Mouse (Mus musculus) intestine, embryonic 16.5 days (tissue): ENCODE measurements around the gene Mpzl1. TPM values are rescaled to one million over a fixed set of nuclear protein-coding genes. Genes with fewer than 3 reads are reported as not detected.

Experiments used
- ATAC-seq: fragments of 200-750 bp; cut with Nextera tagmentation; 2 replicates; pipeline ENCODE4 v1.8.0; 2017; ENCODE audit warnings: moderate TSS enrichment, moderate library complexity
- H3K27ac ChIP-seq: fragments of 300-500 bp; sonication (generic); 2 replicates; pipeline ENCODE4 v1.5.1; 2014; ENCODE audit warnings: mild to moderate bottlenecking, low read length
- H3K27me3 ChIP-seq: fragments of 300-500 bp; sonication (generic); replicated peaks from 2 replicates; pipeline ENCODE4 v1.6.1; 2014; ENCODE audit warnings: low read length, control low read depth, mixed read lengths; ENCODE audit not compliant: control insufficient read depth, insufficient read depth
- H3K36me3 ChIP-seq: fragments of 300-500 bp; sonication (generic); 2 replicates; pipeline ENCODE4 v1.6.1; 2014; ENCODE audit warnings: low read length, control low read depth; ENCODE audit not compliant: control insufficient read depth, insufficient read depth
- H3K4me1 ChIP-seq: fragments of 300-500 bp; sonication (generic); 2 replicates; pipeline ENCODE4 v1.6.1; 2014; ENCODE audit warnings: low read length, control low read depth, mixed read lengths; ENCODE audit not compliant: control insufficient read depth, insufficient read depth
- H3K4me2 ChIP-seq: fragments of 300-500 bp; sonication (generic); 2 replicates; pipeline ENCODE4 v1.6.1; 2014; ENCODE audit warnings: low read depth, low read length, control low read depth
- H3K4me3 ChIP-seq: fragments of 300-500 bp; sonication (generic); 2 replicates; pipeline ENCODE4 v1.5.1; 2014; ENCODE audit warnings: mild to moderate bottlenecking, low read length
- H3K9ac ChIP-seq: fragments of 300-500 bp; sonication (generic); 2 replicates; pipeline ENCODE4 v1.6.1; 2014; ENCODE audit warnings: low read depth, low read length
- H3K9me3 ChIP-seq: fragments of 300-500 bp; sonication (generic); 2 replicates; pipeline ENCODE4 v1.6.1; 2016; ENCODE audit warnings: low read length, control low read depth; ENCODE audit not compliant: control insufficient read depth
- WGBS: fragments of 180-500 bp; shearing (Covaris S2); extraction: QIAGEN DNeasy Blood & Tissue Kit; methylation state at CpG from one replicate; pipeline ENCODE4 v1.1.7; 2014; 5-methylcytosine and 5-hydroxymethylcytosine counted together
- polyA plus RNA-seq: library from polyadenylated mRNA; unstranded; fragments of >200 nt; fragmentation: Nextera tagmentation; extraction: Ambion mirVana; gene quantifications from 2 replicates; pipeline ENCODE4 v1.2.1, GENCODE M21; 2015

Mpzl1 gene
- polyA plus RNA-seq, 1 experiment from 2014 or later: 110 TPM

DNA sequence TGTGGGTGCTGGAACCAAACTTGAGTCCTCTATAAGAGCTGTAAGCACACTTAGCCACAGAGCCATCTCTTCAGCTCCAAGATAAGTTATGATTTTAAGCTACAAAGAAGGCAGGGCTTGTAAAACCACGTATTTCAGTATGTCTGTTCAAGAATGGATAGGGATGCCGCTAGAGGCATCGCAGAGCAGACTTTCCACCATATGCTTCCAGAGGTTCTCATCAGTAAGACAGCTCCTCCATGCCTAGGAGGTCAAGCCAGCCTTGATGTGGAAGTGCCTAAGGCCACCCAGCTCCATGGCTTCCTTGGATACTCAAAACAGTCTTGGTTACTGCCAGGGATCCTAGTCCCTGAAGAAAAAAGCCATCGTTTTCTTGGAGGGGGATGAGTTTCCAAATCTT, 10.8 kb upstream of the Mpzl1 start:
- Histone ChIP-seq H3K4me3 (no peak overlapping the region), H3K9me3 (no peaks in the 10 kb centered on the region), H3K4me1 (no peaks in the 10 kb centered on the region), H3K4me2 (no peak overlapping the region), H3K27me3 (no peaks in the 10 kb centered on the region), H3K9ac (no peak overlapping the region), H3K27ac (no peak overlapping the region), H3K36me3 (no peaks in the 10 kb centered on the region)
- no peak for ATAC-seq
- 68% methylated on average over 4 of the region's 4 CpGs for WGBS

DNA sequence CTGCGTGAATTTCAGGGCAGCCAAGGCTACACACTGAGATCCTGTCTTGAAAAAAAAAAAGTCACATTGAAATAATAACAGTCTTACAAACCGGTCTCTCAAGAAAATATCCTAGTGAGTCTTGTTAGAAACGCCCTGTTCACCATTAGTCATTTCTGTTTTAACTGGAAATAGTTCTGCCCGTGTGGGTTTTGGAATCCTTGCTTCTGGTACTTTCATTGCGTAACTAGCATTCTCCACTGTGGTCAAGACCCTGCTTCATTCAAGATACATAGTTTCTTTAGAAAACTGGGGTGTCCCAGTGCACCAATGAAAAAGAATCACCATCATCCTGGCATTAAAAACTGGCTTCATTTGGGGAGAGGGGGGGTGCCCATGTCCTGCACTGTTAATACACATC, 9.4 kb upstream of the Mpzl1 start:
- no peak overlapping the region for H3K4me3 ChIP-seq
- no peaks in the 10 kb centered on the region for H3K27me3 ChIP-seq
- H3K4me2 ChIP-seq: no peak overlapping the region
- no peak overlapping the region for H3K27ac ChIP-seq
- H3K4me1 ChIP-seq: peaks cover 8% of the 10 kb centered on the region
- no peak overlapping the region for H3K9ac ChIP-seq
- WGBS: 66% methylated on average over 5 of the region's 5 CpGs
- H3K36me3 ChIP-seq: no peaks in the 10 kb centered on the region
- no peak for ATAC-seq
- no peaks in the 10 kb centered on the region for H3K9me3 ChIP-seq

DNA sequence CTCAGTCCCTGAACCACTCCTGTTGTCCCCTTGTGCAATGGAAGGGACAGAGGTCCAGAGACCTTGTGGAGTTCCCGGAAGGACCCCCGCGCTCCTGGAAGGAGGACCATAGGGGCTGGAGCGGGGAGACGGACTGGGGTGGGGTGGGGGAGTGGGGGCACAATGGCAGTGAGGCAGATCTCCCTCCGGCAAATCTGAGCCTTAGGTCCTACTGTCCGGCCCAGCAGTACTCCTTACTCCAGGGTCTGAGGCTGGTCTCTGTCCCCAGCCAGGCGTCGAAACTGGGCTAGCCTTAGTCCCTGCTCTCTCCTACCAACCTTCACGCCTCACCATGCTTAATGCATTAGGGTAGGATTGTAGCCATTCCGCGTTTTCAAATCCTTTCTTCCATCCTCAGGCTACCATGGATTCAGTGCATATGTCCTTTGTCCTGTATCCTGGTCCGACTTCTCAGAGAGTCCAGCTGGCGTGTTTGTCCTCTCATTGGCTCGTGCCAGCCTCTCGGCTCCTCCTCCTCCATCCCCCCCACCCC, 8.5 kb upstream of the Mpzl1 start:
- Histone ChIP-seq H3K27me3 (no peaks in the 10 kb centered on the region), H3K9ac (peak overlapping the region; percentile 91), H3K4me1 (peaks cover 8% of the 10 kb centered on the region), H3K4me2 (peak overlapping the region; percentile 76), H3K9me3 (no peaks in the 10 kb centered on the region), H3K27ac (peak overlapping the region; percentile 96), H3K4me3 (peak overlapping the region; percentile 95), H3K36me3 (no peaks in the 10 kb centered on the region)
- peak; percentile 72 for ATAC-seq
- WGBS: under 1% methylated on average over 16 of the region's 16 CpGs

DNA sequence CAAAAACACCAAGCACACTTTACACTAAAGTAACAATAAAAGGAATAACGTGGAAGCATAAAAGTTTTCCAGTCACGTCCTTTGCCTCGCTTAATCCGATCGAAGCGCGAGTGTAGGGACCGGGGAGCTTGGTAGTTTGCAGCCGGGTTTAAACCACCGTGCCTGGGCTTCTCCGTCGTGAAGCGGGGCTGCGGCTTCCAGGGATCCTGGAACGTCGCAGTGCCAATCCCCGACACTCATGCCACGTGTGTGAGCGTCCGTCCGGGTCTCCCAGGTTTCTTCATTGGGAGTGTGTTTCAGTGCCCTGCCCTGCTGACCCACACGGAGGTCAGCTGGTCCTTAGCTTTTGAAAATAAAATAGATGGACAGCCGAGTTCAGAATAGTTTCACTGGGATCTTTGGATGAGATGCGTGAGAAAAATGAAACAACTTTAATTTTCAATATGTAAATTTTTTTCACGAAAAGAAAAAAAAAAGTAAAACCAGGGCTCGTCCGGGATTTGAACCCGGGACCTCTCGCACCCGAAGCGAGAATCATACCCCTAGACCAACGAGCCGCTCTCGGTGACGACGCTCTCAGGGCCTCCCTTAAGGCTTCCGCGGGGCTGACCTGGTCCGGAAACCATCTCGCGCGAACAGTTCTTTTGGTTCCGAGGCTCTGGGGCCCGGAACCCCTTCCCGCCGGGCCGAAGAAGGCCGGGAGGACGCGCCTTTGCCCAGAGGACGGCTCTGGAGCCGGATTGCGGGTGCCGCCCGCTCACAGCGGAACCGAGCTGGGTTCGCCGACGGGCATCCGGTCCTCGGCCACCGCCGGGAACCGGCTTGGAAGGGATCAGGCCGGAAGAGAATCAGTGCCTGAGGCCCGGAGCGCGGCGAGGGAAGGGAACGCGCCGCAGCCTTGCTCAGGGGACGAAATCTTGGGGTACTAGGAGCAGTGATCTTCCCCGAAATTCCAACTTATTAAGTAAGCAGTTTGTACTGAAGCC, 7.7 kb upstream of the Mpzl1 start:
- under 1% methylated on average over 75 of the region's 75 CpGs for WGBS
- peaks cover 8% of the 10 kb centered on the region for H3K4me1 ChIP-seq

DNA sequence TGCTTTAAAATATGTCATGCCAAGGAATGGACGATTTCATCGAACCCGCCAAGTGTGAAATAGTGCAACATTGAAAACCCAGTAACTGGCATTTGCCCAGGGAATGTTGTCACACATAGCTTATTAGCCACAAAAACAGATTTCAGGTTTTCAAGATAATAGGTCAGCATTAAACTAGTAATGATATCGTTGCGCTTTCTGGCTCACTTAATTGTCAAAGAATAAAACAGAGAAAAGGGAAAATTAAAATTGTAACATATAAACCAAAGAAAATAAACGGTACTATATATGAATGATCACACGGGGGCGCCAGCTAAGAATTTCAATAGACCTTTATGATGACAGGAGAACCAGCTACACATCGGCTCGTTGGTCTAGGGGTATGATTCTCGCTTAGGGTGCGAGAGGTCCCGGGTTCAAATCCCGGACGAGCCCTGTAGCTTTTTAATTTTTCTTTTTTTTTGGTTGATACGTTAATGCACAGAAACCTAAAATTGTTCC, 7.0 kb upstream of the Mpzl1 start:
- 0 out of 2 replicates have a peak overlapping the region, but pooled peaks have one; percentile 15 for H3K4me2 ChIP-seq
- no peaks in the 10 kb centered on the region for H3K27me3 ChIP-seq
- no peak overlapping the region for H3K27ac ChIP-seq
- H3K4me3 ChIP-seq: peak overlapping the region; percentile 95
- ATAC-seq: peak; percentile 65
- H3K9ac ChIP-seq: peak overlapping the region; percentile 72
- no peaks in the 10 kb centered on the region for H3K36me3 ChIP-seq
- 7% methylated on average over 16 of the region's 16 CpGs for WGBS
- no peaks in the 10 kb centered on the region for H3K9me3 ChIP-seq
- H3K4me1 ChIP-seq: peaks cover 8% of the 10 kb centered on the region

More for the DNA sequence above, 7.7 kb upstream of the Mpzl1 start:
- Histone ChIP-seq H3K27ac (peak overlapping the region; percentile 96), H3K9me3 (no peaks in the 10 kb centered on the region), H3K4me3 (peak overlapping the region; percentile 95), H3K27me3 (no peaks in the 10 kb centered on the region), H3K9ac (peak overlapping the region; percentile 91), H3K4me2 (peak overlapping the region; percentile 76), H3K36me3 (no peaks in the 10 kb centered on the region)
- ATAC-seq: peak; percentile 91

DNA sequence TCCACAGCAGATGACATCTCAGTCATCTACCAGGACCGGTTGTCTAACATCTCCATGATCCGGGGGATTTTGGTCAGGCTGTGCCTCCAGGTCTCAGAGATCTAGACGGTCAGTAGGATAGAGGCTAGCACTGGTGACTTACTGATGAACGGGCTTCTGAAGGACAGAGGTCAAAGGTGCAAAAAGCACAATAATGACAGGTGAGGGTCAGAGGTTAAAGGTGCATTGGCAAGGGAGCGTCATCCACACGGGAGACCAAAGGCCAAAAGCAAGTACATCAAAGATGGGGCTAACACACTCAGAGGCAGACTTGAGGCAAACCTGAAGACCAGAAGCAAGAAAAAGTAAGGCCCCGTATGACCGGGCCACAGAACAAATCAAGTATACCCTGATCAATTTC, 2.0 kb upstream of the Mpzl1 start:
- Histone ChIP-seq H3K36me3 (no peaks in the 10 kb centered on the region), H3K4me1 (peaks cover 26% of the 10 kb centered on the region), H3K4me3 (no peak overlapping the region), H3K9me3 (no peaks in the 10 kb centered on the region), H3K27ac (no peak overlapping the region), H3K9ac (no peak overlapping the region), H3K27me3 (no peaks in the 10 kb centered on the region), H3K4me2 (no peak overlapping the region)
- 85% methylated on average over 8 of the region's 8 CpGs for WGBS
- no peak for ATAC-seq

DNA sequence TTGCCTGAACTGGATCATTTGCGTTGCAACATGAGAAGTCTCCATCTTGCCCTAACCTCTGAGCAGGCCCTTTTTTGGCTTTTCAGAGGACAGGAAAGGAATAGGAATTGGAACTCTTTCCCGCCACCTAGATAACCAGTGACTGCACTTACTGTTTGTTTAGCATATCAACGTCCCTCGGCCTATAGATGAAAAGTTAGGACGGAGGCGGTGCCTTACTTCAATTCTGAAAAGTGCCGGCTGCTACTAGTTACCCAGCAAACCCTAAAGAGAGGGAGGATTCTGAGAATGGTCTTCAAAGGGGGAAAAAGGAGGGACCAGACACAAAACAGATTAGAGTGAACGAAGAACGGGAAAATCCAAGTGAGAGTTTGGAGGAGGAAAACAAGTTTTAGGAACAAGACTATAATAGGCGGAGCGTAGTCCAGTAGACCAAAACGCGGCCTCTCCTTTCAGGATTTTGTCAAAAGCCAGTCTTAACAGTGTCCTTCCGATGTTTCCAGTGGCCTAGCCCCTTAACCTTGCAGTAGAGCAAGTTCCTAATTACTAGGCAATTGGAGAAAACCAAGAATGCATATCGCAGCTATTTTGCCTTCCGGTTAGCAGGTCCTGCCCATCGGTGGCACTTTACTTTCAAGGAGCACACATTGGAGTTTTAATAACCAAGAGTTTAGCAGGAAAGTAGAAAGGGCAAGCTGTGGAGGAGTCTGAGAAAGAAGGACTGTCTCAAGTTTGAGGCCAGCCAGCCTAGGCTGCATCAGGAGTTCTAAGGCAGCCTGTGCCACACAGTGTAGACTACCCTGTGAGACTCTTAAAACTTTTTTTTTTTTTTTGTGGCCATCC, 938 bp upstream of the Mpzl1 start:
- ATAC-seq: peak; percentile 10
- peak overlapping the region; percentile 92 for H3K27ac ChIP-seq
- peak overlapping the region; percentile 84 for H3K4me2 ChIP-seq
- no peaks in the 10 kb centered on the region for H3K36me3 ChIP-seq
- peak overlapping the region; percentile 75; the same call in 1 of the 2 replicates for H3K9ac ChIP-seq
- peaks cover 32% of the 10 kb centered on the region for H3K4me1 ChIP-seq
- no peaks in the 10 kb centered on the region for H3K27me3 ChIP-seq
- 26% methylated on average over 17 of the region's 17 CpGs for WGBS
- no peaks in the 10 kb centered on the region for H3K9me3 ChIP-seq
- H3K4me3 ChIP-seq: peak overlapping the region; percentile 88

DNA sequence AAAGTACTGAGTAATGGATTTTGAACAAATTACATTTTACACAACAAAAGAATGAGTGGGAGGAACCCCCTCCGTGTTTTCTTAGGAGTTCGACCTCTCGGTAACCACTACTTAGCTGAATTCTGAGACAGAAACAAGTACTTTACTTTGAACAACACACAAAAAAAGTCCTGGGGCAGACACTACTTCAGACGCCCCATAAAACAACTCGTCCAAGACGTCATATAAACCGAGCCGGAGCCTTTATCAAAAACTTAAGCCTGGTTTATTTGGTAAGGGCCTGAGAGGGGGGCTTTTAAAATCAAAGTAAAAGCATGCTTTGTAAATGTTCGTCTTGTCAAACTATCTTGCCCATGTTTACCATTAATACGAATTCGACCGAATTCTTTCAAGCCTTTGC, 993 bp downstream of the Mpzl1 start:
- H3K4me3 ChIP-seq: peak overlapping the region; percentile 88
- H3K4me2 ChIP-seq: peak overlapping the region; percentile 84
- H3K9me3 ChIP-seq: no peaks in the 10 kb centered on the region
- no peaks in the 10 kb centered on the region for H3K36me3 ChIP-seq
- H3K4me1 ChIP-seq: peaks cover 34% of the 10 kb centered on the region
- peak overlapping the region; percentile 89 for H3K9ac ChIP-seq
- no peaks in the 10 kb centered on the region for H3K27me3 ChIP-seq
- ATAC-seq: no peak
- 1% methylated on average over 12 of the region's 12 CpGs for WGBS
- no peak overlapping the region; the same call in 1 of the 2 replicates for H3K27ac ChIP-seq

DNA sequence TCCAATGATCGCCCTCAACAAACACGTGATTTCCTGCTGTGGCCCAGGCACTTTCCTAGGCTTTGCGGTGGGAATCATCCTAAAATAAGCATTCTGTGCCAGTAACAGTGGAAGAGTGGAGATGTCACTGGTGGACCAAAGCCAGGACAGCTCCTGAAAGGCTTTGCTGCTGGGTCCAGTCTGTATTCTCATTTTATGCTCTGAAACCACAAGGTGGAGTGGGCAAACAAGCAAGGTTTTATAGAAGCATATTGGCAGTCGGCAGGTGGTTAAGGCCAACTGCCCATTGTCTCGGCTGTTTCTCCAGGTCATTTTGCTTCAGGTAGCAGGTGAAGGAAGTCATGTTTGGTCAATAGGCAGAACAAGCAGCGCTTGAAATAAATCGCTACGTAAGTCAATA, 3.2 kb downstream of the Mpzl1 start:
- Histone ChIP-seq H3K4me1 (peaks cover 34% of the 10 kb centered on the region), H3K27ac (no peak overlapping the region), H3K9me3 (no peaks in the 10 kb centered on the region), H3K27me3 (no peaks in the 10 kb centered on the region), H3K9ac (no peak overlapping the region), H3K36me3 (no peaks in the 10 kb centered on the region), H3K4me3 (no peak overlapping the region), H3K4me2 (no peak overlapping the region; the same call in 1 of the 2 replicates)
- ATAC-seq: no peak
- 64% methylated on average over 8 of the region's 8 CpGs for WGBS
